Mouse (Mus musculus): ENCODE data around the gene Dkk3. TPM values are rescaled to one million over a fixed set of nuclear protein-coding genes. Genes with fewer than 3 reads are reported as not detected.

The Dkk3 gene
- polyA plus RNA-seq, 1 experiment = 68.6 TPM

DNA sequence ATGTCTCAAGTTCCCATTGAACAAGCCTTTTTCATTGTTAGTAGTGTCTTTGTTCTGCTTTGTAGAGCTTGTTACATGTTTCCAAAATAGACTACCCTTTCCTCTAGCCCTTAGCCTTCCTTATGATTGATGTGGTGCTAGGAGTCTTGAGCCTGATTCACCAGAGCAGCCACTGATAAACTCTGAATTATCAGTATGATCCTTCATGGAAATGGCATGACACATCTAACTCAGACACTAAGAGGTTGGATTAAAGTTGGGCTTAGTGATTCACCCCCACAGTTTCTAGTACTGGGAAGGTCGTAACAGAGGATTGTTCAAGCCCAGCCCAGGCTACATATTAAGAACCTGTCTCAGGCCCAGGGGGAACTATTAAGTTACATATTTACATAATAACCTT is 76.2 kb downstream of the Dkk3 start:
- DNase-seq (ENCODE audit: low spot score) = no peak

GRCm38 (mm10) chr7:112074868-112075267 is 84.0 kb downstream of the Dkk3 start:
- DNase-seq (ENCODE audit: low spot score) = no peak

Other genes with a start within 250 kb of the Dkk3 start
- 37.2 and 45.3 TPM in 2 replicates for gene Usp47, start 135.6 kb downstream of the Dkk3 start, polyA plus RNA-seq (2012; rRNA removed)
- 22.9 and 26.8 TPM in 2 replicates for gene Mical2, start 66.8 kb upstream of the Dkk3 start, polyA plus RNA-seq (2012; rRNA removed)

All from urinary bladder, adult 2 months (tissue).